Mouse (Mus musculus) forebrain, embryonic 10.5 days (tissue): ENCODE measurements around the gene Olfr938. TPM values are rescaled to one million over a fixed set of nuclear protein-coding genes. Genes with fewer than 3 reads are reported as not detected.

Experiments used
- DNase-seq: peaks from one replicate; pipeline ENCODE4 v3.0.0-alpha.2; 2017; ENCODE audit warnings: low spot score; ENCODE audit errors: extremely low spot score
- H3K27ac ChIP-seq: fragments of 300-500 bp; sonication (generic); 2 replicates; pipeline ENCODE4 v1.5.1; 2016; ENCODE audit warnings: mild to moderate bottlenecking
- H3K27me3 ChIP-seq: fragments of 300-500 bp; sonication (generic); 2 replicates; pipeline ENCODE4 v1.6.1; 2016; ENCODE audit warnings: mild to moderate bottlenecking; ENCODE audit not compliant: poor library complexity, severe bottlenecking
- H3K36me3 ChIP-seq: fragments of 300-500 bp; sonication (generic); replicated peaks from 2 replicates; pipeline ENCODE4 v1.6.1; 2016; ENCODE audit warnings: mild to moderate bottlenecking, moderate library complexity
- H3K4me1 ChIP-seq: fragments of 300-500 bp; sonication (generic); 2 replicates; pipeline ENCODE4 v1.6.1; 2016
- H3K4me3 ChIP-seq: fragments of 300-500 bp; sonication (generic); 2 replicates; pipeline ENCODE4 v1.5.1; 2016; ENCODE audit warnings: mild to moderate bottlenecking, moderate library complexity
- H3K9me3 ChIP-seq: fragments of 300-500 bp; sonication (generic); 2 replicates; pipeline ENCODE4 v1.6.1; 2016; ENCODE audit warnings: mild to moderate bottlenecking, moderate library complexity
- WGBS: fragments of 180-500 bp; shearing (Covaris S2); methylation state at CpG from one replicate; pipeline ENCODE4 v1.1.7; 2016; 5-methylcytosine and 5-hydroxymethylcytosine counted together
- microRNA-seq: library from miRNA; unstranded; fragments of <30 nt; microRNA quantifications from one replicate; pipeline ENCODE4, GENCODE M21; 2017
- polyA plus RNA-seq: library from polyadenylated mRNA; unstranded; fragments of >200 nt; fragmentation: Nextera tagmentation; extraction: Ambion mirVana; gene quantifications from 2 replicates; pipeline ENCODE4 v1.2.1, GENCODE M21; 2016

The Olfr938 gene
- polyA plus RNA-seq, result not detected in 2 replicates

DNA sequence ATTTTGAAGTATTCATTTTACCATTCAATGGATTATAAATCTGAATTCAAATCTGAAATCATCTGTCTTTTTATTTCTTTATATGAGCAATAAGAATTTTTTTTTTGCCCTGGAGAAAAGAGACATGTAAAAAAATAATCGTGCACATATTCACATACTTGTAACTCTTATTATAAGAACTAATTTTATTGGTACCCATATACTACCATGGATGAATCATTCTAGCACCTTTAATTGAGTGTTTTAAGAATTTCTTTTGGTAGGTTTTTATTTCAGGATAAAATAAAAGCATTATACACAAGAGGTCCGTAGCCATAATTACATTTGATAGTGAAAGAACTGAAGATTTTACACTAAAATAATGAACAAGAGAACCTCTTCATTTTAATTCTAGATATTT, at the start of gene Olfr938:
TSS of gene Olfr938 (minus strand) at position 101 of the 400 bp plus-strand sequence.
- DNase-seq, result no peak
- H3K27ac ChIP-seq, result no peak within 1 kb of the TSS
- no peaks in the 10 kb centered on the region for H3K27me3 ChIP-seq
- H3K4me3 ChIP-seq, result no peak within 1 kb of the TSS
- no peaks in the 10 kb centered on the region for H3K36me3 ChIP-seq
- peaks cover 8% of the 10 kb centered on the region; the same call in 1 of the 2 replicates for H3K9me3 ChIP-seq
- WGBS, result 91% methylated on average over 2 of the region's 2 CpGs
- no peaks in the 10 kb centered on the region for H3K4me1 ChIP-seq

DNA sequence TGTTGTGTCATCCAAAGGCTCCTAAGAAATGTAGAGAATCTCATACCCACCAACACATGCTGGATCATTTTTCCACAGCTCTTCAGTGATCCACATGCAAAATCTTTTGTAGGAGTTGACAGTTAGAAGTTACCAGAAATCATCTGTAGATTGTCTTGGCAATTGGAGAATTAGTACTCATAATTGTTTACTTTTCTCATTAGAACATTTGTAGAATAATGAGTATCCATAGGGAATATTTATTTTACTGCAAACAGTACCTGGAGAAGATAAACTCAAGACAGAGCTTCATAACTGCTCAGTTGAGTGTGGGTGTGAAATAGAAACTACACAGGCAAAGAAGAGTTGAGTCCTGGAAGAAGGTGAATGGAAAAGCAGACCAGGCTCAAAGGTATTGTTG, 49.1 kb upstream of the Olfr938 start, which contains the start of gene Olfr27:
TSS of gene Olfr27 (plus strand) at position 301 of the 400 bp plus-strand sequence.
- DNase-seq, result no peak
- H3K4me1 ChIP-seq, result no peaks in the 10 kb centered on the region
- no peak within 1 kb of the TSS for H3K4me3 ChIP-seq
- no peaks in the 10 kb centered on the region for H3K9me3 ChIP-seq
- no peak within 1 kb of the TSS for H3K27ac ChIP-seq
- no peaks in the 10 kb centered on the region for H3K27me3 ChIP-seq
- H3K36me3 ChIP-seq, result no peaks in the 10 kb centered on the region

- no peak overlapping the region for H3K27ac ChIP-seq
- no peak overlapping the region for H3K4me3 ChIP-seq
- no peaks in the 10 kb centered on the region for H3K9me3 ChIP-seq
- H3K36me3 ChIP-seq, result no peaks in the 10 kb centered on the region
- WGBS, result 85% methylated on average over 1 of the region's 1 CpGs
- H3K4me1 ChIP-seq, result no peaks in the 10 kb centered on the region
- no peaks in the 10 kb centered on the region for H3K27me3 ChIP-seq
- no peak for DNase-seq
These were observed 48.6 kb upstream of the Olfr938 start for GRCm38 (mm10) chr9:39127326-39127725.

GRCm38 (mm10) chr9:39064851-39065250, 13.8 kb downstream of the Olfr938 start, which contains the start of gene Olfr937:
Olfr937 (minus strand) TSS chr9:39064951.
- Histone ChIP-seq H3K36me3 (no peaks in the 10 kb centered on the region), H3K9me3 (no peaks in the 10 kb centered on the region), H3K27ac (no peak within 1 kb of the TSS), H3K4me3 (no peak within 1 kb of the TSS), H3K27me3 (no peaks in the 10 kb centered on the region), H3K4me1 (no peaks in the 10 kb centered on the region)
- DNase-seq, result no peak
- WGBS, result 87% methylated on average over 1 of the region's 1 CpGs

Small RNA genes within 50 kb of the gene (microRNA-seq; reads per million reads assigned to microRNA genes)
- not detected for gene Gm25032
- gene Gm25529, result not detected

Other genes starting within 250 kb of the Olfr938 start
- gene Olfr924, start 234.4 kb downstream of the Olfr938 start, polyA plus RNA-seq, result not detected in 2 replicates
- not detected in 2 replicates for gene Olfr26, start 223.8 kb downstream of the Olfr938 start, polyA plus RNA-seq
- not detected in 2 replicates for gene Olfr926, start 201.8 kb downstream of the Olfr938 start, polyA plus RNA-seq
- not detected in 2 replicates for gene Olfr930, start 149.1 kb downstream of the Olfr938 start, polyA plus RNA-seq
- gene Olfr933, start 106.6 kb downstream of the Olfr938 start, polyA plus RNA-seq, result not detected in 2 replicates
- not detected in 2 replicates for gene Olfr934, start 90.6 kb downstream of the Olfr938 start, polyA plus RNA-seq
- not detected in 2 replicates for gene Olfr935, start 79.2 kb downstream of the Olfr938 start, polyA plus RNA-seq
- not detected in 2 replicates for gene Olfr146, start 55.5 kb downstream of the Olfr938 start, polyA plus RNA-seq
- gene Olfr937, start 13.9 kb downstream of the Olfr938 start, polyA plus RNA-seq, result not detected in 2 replicates
- not detected in 2 replicates for gene Olfr27, start 49.2 kb upstream of the Olfr938 start, polyA plus RNA-seq
- gene Olfr943, start 87.4 kb upstream of the Olfr938 start, polyA plus RNA-seq, result not detected in 2 replicates
- gene Olfr944, start 123.0 kb upstream of the Olfr938 start, polyA plus RNA-seq, result not detected in 2 replicates
- not detected in 2 replicates for gene Olfr1537, start 171.1 kb upstream of the Olfr938 start, polyA plus RNA-seq
- gene Olfr945, start 197.9 kb upstream of the Olfr938 start, polyA plus RNA-seq, result not detected in 2 replicates
- not detected in 2 replicates for gene Olfr948, start 247.2 kb upstream of the Olfr938 start, polyA plus RNA-seq